Comparison of ENCODE assay signal across 8 mouse cellular contexts in the genomic region with DNA sequence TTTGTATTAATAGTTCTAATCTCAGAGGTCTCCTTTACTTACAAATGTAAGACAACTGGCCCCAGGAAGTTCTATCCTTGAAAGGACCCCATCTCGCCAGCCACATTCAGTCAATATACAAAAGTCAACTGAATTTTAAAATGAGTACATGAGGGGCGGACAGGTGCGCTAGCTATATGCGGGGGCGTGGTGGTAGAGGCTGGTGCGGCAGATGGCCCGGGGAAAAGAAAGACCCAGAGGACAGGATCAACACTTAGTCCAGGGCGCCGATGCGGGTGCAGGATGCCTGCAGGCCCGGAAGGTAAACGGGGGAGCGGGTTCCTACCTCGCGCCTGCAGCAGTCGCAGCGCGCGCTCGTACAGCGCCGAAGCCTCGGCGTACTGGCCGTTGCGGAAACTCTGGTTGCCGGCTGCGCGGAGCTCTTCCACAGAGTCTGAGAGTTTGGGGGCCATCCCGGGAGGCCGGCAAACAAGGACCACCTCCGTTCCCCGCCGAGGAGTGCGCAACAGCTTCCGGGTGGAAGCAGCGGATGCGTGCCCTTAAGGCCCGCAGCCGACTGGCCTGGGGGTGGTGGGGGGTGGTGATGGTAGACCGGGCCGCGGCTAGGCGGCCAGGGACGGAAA. TPM values are rescaled to one million over a fixed set of nuclear protein-coding genes. Genes with fewer than 3 reads are reported as not detected.
DNase-seq lines count a peak whose midpoint lies in the region; ATAC-seq and TF ChIP-seq lines count a peak whose summit lies in the region.

Gene Stk4 (plus strand): TSS at position 181 of the 623 bp plus-strand sequence.

- peak; percentile 13 for ATAC-seq in activated CD4-positive, CD25-positive, alpha-beta regulatory T cell, adult 4 months
- ATAC-seq in forebrain, embryonic 11.5 days (replicated peaks; ENCODE audit: low FRiP score): peak; percentile 35
- peak; percentile 59 for ATAC-seq in hindbrain, embryonic 12.5 days (ENCODE audit: low FRiP score)
- peak; percentile 1; the same call in 1 of the 2 replicates for ATAC-seq in limb, embryonic 12.5 days (ENCODE audit: insufficient number of reproducible peaks, insufficient read depth, low FRiP score, low TSS enrichment, low read depth)
- ATAC-seq in neural tube, embryonic 13.5 days (ENCODE audit: low read depth): peak; percentile 45

- H3K4me3 ChIP-seq in liver, adult 2 months (ENCODE audit: insufficient read depth, low read depth, low read length): peak within 1 kb of the TSS; percentile 90
- H3K4me3 ChIP-seq in forebrain, embryonic 11.5 days (ENCODE audit: low read depth, low read length): peak within 1 kb of the TSS; percentile 95
- H3K4me3 ChIP-seq in hindbrain, embryonic 12.5 days: peak within 1 kb of the TSS; percentile 95
- H3K4me3 ChIP-seq in limb, embryonic 12.5 days (replicated peaks): peak within 1 kb of the TSS; percentile 97
- H3K4me3 ChIP-seq in neural tube, embryonic 13.5 days: peak within 1 kb of the TSS; percentile 96

- peaks cover 2% of the 10 kb centered on the region; the same call in 1 of the 2 replicates for H3K36me3 ChIP-seq in liver, adult 2 months (ENCODE audit: control insufficient read depth, insufficient read depth, low read length)
- peaks cover under 1% of the 10 kb centered on the region; the same call in 1 of the 2 replicates for H3K36me3 ChIP-seq in forebrain, embryonic 11.5 days (ENCODE audit: control insufficient read depth, insufficient read depth, low read length)
- H3K36me3 ChIP-seq in hindbrain, embryonic 12.5 days: peaks cover 7% of the 10 kb centered on the region
- peaks cover 14% of the 10 kb centered on the region for H3K36me3 ChIP-seq in limb, embryonic 12.5 days
- peaks cover 18% of the 10 kb centered on the region for H3K36me3 ChIP-seq in neural tube, embryonic 13.5 days

- H3K27me3 ChIP-seq in liver, adult 2 months (ENCODE audit: control insufficient read depth, insufficient read depth, low read length): no peaks in the 10 kb centered on the region
- H3K27me3 ChIP-seq in forebrain, embryonic 11.5 days (ENCODE audit: control insufficient read depth, insufficient read depth, low read length): no peaks in the 10 kb centered on the region
- H3K27me3 ChIP-seq in hindbrain, embryonic 12.5 days: no peaks in the 10 kb centered on the region
- H3K27me3 ChIP-seq in limb, embryonic 12.5 days: no peaks in the 10 kb centered on the region
- H3K27me3 ChIP-seq in neural tube, embryonic 13.5 days: no peaks in the 10 kb centered on the region

- H3K27ac ChIP-seq in liver, adult 2 months (replicated peaks; ENCODE audit: insufficient read depth, low read depth, low read length): peak within 1 kb of the TSS; percentile 40
- H3K27ac ChIP-seq in forebrain, embryonic 11.5 days (ENCODE audit: low read depth, low read length): peak within 1 kb of the TSS; percentile 60
- H3K27ac ChIP-seq in hindbrain, embryonic 12.5 days: peak within 1 kb of the TSS; percentile 86
- peak within 1 kb of the TSS; percentile 90 for H3K27ac ChIP-seq in limb, embryonic 12.5 days
- peak within 1 kb of the TSS; percentile 87 for H3K27ac ChIP-seq in neural tube, embryonic 13.5 days (replicated peaks)

- H3K9me3 ChIP-seq in forebrain, embryonic 11.5 days (ENCODE audit: control insufficient read depth, low read length): no peaks in the 10 kb centered on the region
- H3K9me3 ChIP-seq in hindbrain, embryonic 12.5 days (replicated peaks): no peaks in the 10 kb centered on the region
- no peaks in the 10 kb centered on the region for H3K9me3 ChIP-seq in limb, embryonic 12.5 days
- H3K9me3 ChIP-seq in neural tube, embryonic 13.5 days: no peaks in the 10 kb centered on the region

- H3K4me2 ChIP-seq in forebrain, embryonic 11.5 days (ENCODE audit: low read depth, low read length, severe bottlenecking): peak within 1 kb of the TSS; percentile 81
- H3K4me2 ChIP-seq in hindbrain, embryonic 12.5 days (replicated peaks): peak within 1 kb of the TSS; percentile 88
- H3K4me2 ChIP-seq in limb, embryonic 12.5 days: peak within 1 kb of the TSS; percentile 91
- peak within 1 kb of the TSS; percentile 94 for H3K4me2 ChIP-seq in neural tube, embryonic 13.5 days

- no peak for TF ChIP-seq CTCF in liver, adult 2 months (IDR thresholded peaks at IDR 0.05; ENCODE audit: low read depth, low read length)

- peak within 1 kb of the TSS; percentile 74 for H3K9ac ChIP-seq in liver, adult 2 months (ENCODE audit: low read depth, low read length)
- peak within 1 kb of the TSS; percentile 86 for H3K9ac ChIP-seq in forebrain, embryonic 11.5 days (ENCODE audit: low read length)
- H3K9ac ChIP-seq in hindbrain, embryonic 12.5 days: peak within 1 kb of the TSS; percentile 91
- H3K9ac ChIP-seq in limb, embryonic 12.5 days (replicated peaks): peak within 1 kb of the TSS; percentile 93
- H3K9ac ChIP-seq in neural tube, embryonic 13.5 days: peak within 1 kb of the TSS; percentile 92

- under 1% methylated on average over 45 of the region's 45 CpGs for WGBS in liver, adult 2 months
- WGBS in forebrain, embryonic 11.5 days: under 1% methylated on average over 45 of the region's 45 CpGs
- under 1% methylated on average over 45 of the region's 45 CpGs for WGBS in hindbrain, embryonic 12.5 days
- under 1% methylated on average over 45 of the region's 45 CpGs for WGBS in limb, embryonic 12.5 days
- WGBS in neural tube, embryonic 13.5 days: under 1% methylated on average over 45 of the region's 45 CpGs

- H3K79me2 ChIP-seq in liver, adult 2 months (ENCODE audit: control insufficient read depth, insufficient read depth, low read length): peaks cover 14% of the 10 kb centered on the region; the same call in 1 of the 2 replicates

- peaks cover 5% of the 10 kb centered on the region; the same call in 1 of the 2 replicates for H3K4me1 ChIP-seq in liver, adult 2 months (ENCODE audit: control insufficient read depth, insufficient read depth, low read length)
- peaks cover 7% of the 10 kb centered on the region for H3K4me1 ChIP-seq in forebrain, embryonic 11.5 days (replicated peaks; ENCODE audit: control insufficient read depth, insufficient read depth, low read length)
- H3K4me1 ChIP-seq in hindbrain, embryonic 12.5 days: peaks cover 22% of the 10 kb centered on the region
- peaks cover 38% of the 10 kb centered on the region for H3K4me1 ChIP-seq in limb, embryonic 12.5 days (replicated peaks)
- H3K4me1 ChIP-seq in neural tube, embryonic 13.5 days (replicated peaks): peaks cover 38% of the 10 kb centered on the region

- no peak for TF ChIP-seq POLR2A in liver, adult 2 months (IDR thresholded peaks at IDR 0.05; ENCODE audit: extremely low read depth, insufficient read depth, low read length)

- DNase-seq in liver, adult 2 months (ENCODE audit: extremely low read depth, low read depth, low spot score): no peak
- no peak for DNase-seq in liver
- peak; percentile 71 for DNase-seq in forebrain, embryonic 11.5 days (ENCODE audit: low spot score)
- no peak for DNase-seq in retina, embryonic 14.5 days (ENCODE audit: low spot score)

RNA-seq across cellular contexts. Expression of gene Stk4, which starts in this region (rescaled TPM):
- total RNA-seq in liver, adult 2 months (2014; rRNA removed): 10.1 and 13.9 TPM in 2 replicates
- polyA plus RNA-seq in liver, adult 2 months (2012; rRNA removed): 4.7 and 6.3 TPM in 2 replicates
- polyA plus RNA-seq in activated CD4-positive, CD25-positive, alpha-beta regulatory T cell, adult 4 months (2017; shearing (Covaris generic)): 100 to 1,000 TPM; 188 to 203 TPM
- polyA plus RNA-seq in forebrain, embryonic 11.5 days (2014; fragmentation: Nextera tagmentation; extraction: Ambion mirVana): 39.9 and 40.1 TPM in 2 replicates
- polyA plus RNA-seq in hindbrain, embryonic 12.5 days (2016; fragmentation: Nextera tagmentation; extraction: Ambion mirVana): 32.0 and 34.5 TPM in 2 replicates
- 28.2 and 29.6 TPM in 2 replicates for polyA plus RNA-seq in limb, embryonic 12.5 days (2016; fragmentation: Nextera tagmentation; extraction: Ambion mirVana)
- polyA plus RNA-seq in neural tube, embryonic 13.5 days (2015; fragmentation: Nextera tagmentation; extraction: Ambion mirVana): 19.4 and 21.2 TPM in 2 replicates

Comparison
In these comparisons a context has a peak if more than half of its experiments do, and no peak if none do; other contexts are left out.
1. H3K27ac ChIP-seq: peak in every context shown above with its lines; median percentile 90 in limb, embryonic 12.5 days; 87 in neural tube, embryonic 13.5 days; 86 in hindbrain, embryonic 12.5 days; 60 in forebrain, embryonic 11.5 days; 40 in liver, adult 2 months.
2. ATAC-seq: peak in every context shown above with its lines; median percentile 59 in hindbrain, embryonic 12.5 days; 45 in neural tube, embryonic 13.5 days; 35 in forebrain, embryonic 11.5 days; 13 in activated CD4-positive, CD25-positive, alpha-beta regulatory T cell, adult 4 months; 1 in limb, embryonic 12.5 days.